ENCODE assay signal across 15 mouse cellular contexts in the genomic region with DNA sequence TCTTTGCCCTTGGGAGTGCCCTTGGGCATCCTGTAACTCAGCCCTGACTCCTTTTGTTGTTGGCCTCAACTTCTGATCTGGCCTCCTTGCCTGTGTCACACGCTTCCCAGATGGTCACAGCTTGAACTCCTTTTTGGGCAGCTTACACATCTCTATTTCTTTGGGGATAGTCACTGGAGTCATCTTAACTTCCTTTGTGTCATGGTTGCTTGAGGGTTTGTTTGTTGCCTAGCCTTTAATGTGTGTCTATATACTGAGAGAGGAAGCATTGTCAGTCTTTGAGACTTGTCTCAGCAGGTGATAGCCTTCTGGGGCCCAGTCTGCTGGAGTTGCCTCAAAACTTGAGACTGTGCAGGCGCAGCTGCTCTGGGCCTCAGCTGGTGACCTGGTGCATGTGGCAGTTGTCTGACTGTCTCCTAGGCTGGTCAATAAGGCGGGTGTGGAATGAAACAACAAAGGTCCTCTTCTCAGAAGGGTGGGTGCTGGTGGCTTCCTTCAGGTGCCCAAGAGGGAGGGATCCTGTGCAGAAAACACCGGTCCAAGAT.
"Had no signal": no experiment of that assay in that cellular context is flagged by ENCODE, and none has a peak within 500 bp of the region (broad histone marks: within the 10 kb centered on the region; RNA-seq: fewer than 3 reads in every experiment).

No protein-coding gene starts in this region.

- H3K9ac ChIP-seq: limb, embryonic 12.5 days; liver, embryonic 13.5 days; liver, postnatal 0 days; lung, embryonic 15.5 days; midbrain, embryonic 12.5 days had no signal

- H3K4me2 ChIP-seq: limb, embryonic 12.5 days; liver, embryonic 13.5 days; lung, embryonic 15.5 days; midbrain, embryonic 12.5 days had no signal

- H3K36me3 ChIP-seq: limb, embryonic 12.5 days; liver, embryonic 13.5 days; lung, embryonic 15.5 days; midbrain, embryonic 12.5 days had no signal

- H3K9me3 ChIP-seq: limb, embryonic 12.5 days; liver, embryonic 13.5 days; lung, embryonic 15.5 days; midbrain, embryonic 12.5 days had no signal

- ATAC-seq: liver, postnatal 0 days; midbrain, embryonic 16.5 days had no signal

- DNase-seq: kidney, postnatal 10 days; kidney, postnatal 4 days; liver; liver, embryonic 13.5 days; liver, postnatal 0 days; lung, postnatal 14 days; right cerebral cortex, adult 18-20 months; right cerebral cortex, postnatal 25 days had no signal

- H3K4me3 ChIP-seq: layer of hippocampus, adult 2 months; limb, embryonic 12.5 days; liver, embryonic 13.5 days; lung, embryonic 15.5 days; megakaryocyte, embryonic 14.5 days; midbrain, embryonic 12.5 days had no signal

- H3K27me3 ChIP-seq: limb, embryonic 12.5 days; liver, embryonic 13.5 days; lung, embryonic 15.5 days had no signal

- H3K27ac ChIP-seq: layer of hippocampus, adult 2 months; limb, embryonic 12.5 days; liver, embryonic 13.5 days; lung, embryonic 15.5 days; macrophage; midbrain, embryonic 12.5 days had no signal

- H3K4me1 ChIP-seq: limb, embryonic 12.5 days; liver, embryonic 13.5 days; lung, embryonic 15.5 days; megakaryocyte, embryonic 14.5 days had no signal
